Mouse (Mus musculus) cerebellum, adult (tissue): ENCODE results near the gene Osbpl3.
"Not testable (repeated sequence)": the region's sequence is repeated elsewhere in the genome, so short reads cannot be mapped to it uniquely, and the experiment has no call there.

ENCODE experiments used
- ATAC-seq: cut with Nextera tagmentation; 2 replicates; pipeline ENCODE4 v1.9.2; 2017; ENCODE audit warnings: mild to moderate bottlenecking, moderate library complexity, mixed read lengths; ENCODE audit not compliant: insufficient number of reproducible peaks, low FRiP score, low TSS enrichment

Osbpl3 gene

GRCm38 (mm10) chr6:50455102-50455828, 736 bp downstream of the Osbpl3 start:
- peak; percentile 53 for ATAC-seq

DNA sequence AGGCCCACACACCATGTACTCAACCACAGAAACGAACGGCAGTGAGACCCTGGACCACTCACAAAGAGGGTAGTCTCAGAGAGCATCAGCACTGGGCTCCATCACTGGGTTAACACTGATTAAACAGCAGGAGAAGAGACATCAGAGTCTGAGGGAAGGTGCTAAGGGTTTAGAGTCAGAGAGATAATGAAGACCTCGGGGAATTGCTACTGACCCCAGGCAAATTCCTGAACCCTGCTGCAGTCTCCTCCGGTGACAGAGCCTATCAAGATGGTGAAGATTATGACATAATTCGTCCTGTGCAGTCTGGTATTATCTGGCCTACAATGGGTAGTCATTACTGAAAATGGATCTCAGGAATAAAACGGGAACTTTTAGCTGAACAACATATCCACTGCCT, 2.4 kb downstream of the Osbpl3 start:
- no peak for ATAC-seq

GRCm38 (mm10) chr6:50452220-50452619, 3.8 kb downstream of the Osbpl3 start:
- no peak for ATAC-seq

DNA sequence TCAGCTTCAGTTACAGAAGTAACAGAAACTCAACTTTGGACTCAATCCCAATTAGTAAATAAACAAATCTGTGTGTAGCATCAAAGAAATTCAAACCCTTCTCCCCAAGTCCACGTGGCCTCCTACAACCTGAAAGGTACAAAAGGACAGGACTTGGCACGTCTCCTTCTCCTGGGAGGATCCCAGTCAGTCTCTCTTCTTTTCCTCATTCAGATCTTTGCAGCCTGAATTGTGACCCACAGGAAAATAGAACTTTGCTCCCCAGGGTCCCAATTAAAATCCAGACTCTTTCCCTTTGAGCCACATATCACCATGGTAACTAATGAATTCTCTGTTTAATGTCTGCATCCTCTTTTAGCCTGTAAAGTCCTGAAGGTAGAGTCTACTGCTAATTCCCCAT, 10.4 kb downstream of the Osbpl3 start:
- ATAC-seq = no peak

- no peak for ATAC-seq
Observed at GRCm38 (mm10) chr6:50440966-50441862, 14.8 kb downstream of the Osbpl3 start.

DNA sequence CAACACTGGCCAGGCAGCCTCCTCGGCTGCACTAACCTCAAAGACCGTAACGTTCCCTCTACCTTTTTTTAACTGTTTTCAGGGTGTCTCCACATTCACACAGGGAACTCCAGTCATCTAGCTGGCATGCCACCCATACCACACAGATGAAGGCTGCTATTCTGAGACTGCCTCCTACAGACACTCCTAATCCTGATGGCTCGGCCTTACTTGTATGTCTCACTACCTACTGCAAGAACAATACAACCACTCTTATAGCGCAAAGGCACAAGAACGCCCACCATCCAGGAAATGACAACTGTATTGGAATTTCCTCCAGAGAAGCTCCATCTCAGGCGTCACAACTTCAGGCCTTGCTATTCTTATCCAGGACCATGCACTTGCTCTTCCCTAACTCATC, 15.8 kb downstream of the Osbpl3 start:
- no peak for ATAC-seq

- not testable (repeated sequence) for ATAC-seq
Observed at GRCm38 (mm10) chr6:50438900-50439299, 17.1 kb downstream of the Osbpl3 start.

DNA sequence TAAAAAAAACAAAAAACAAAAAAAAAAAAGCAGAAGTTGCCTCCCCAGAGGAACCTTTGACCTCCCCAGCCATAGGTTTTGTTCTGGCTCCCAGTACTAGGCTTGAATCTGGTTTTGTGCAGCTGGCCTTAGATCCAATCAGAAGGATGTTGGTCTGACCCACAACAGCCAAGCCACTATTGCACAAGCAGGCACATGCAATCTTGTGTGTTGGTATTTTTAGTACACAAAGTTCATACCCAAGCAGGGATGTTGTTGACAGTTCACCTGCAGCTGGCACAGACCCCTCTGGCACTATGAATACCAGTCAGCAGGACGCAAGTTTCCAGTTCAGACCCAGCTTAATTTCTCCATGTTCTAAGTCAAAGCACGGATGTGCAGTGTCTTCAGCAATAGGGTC, 18.2 kb downstream of the Osbpl3 start:
- ATAC-seq = no peak

GRCm38 (mm10) chr6:50436661-50437060, 19.3 kb downstream of the Osbpl3 start:
- ATAC-seq = no peak

- no peak for ATAC-seq
Observed at GRCm38 (mm10) chr6:50432491-50432890, 23.5 kb downstream of the Osbpl3 start.

DNA sequence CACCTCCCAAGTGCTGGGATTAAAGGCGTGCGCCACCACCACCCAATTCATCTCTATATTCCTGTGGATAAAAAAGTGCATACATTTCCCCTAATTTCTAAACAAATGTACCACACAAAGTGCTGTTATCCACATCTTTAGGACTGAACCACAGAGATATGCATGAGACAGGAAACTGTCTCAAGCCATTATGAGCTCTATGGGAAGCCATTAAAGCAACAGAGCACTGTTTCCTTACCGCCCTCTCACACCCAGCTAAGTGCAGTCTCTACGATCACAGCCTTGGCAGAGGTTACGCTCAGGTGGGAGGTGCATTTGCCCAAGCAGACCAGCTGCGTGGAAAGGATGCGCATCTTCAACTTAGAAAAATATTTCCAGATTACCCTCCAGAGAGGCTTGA, 26.7 kb downstream of the Osbpl3 start:
- ATAC-seq = no peak

DNA sequence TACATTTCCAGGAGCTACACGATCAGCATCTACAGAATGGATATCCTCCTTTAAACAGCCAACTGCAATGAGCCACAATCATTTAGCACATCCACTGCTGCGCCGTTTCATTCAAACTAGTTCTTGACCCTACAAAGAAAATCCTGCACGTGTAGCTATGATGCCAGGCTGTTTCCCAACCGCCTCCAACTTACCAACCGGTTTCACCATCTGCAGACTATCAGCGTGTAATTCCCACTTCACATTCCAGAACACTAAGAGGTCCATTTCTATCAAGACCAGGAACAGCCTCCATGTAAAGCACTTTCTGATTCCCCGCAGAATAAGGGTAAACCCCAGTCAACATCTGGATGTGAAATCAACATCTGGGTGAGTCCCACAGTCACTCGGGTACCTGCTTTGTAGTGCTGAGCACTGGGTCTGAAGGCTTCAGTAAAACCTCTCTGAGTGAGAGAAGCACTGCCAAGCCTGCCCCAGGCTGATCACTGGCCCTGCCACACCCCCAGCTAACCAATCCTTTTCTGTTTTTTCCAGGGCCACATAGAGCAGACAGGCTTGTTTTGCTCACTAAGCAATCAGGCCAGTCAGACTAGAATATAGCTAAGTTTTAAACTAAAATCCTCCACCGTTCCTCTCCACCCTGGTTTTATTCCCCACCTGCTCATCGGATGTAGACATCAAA, 28.8 kb downstream of the Osbpl3 start:
- no peak for ATAC-seq

DNA sequence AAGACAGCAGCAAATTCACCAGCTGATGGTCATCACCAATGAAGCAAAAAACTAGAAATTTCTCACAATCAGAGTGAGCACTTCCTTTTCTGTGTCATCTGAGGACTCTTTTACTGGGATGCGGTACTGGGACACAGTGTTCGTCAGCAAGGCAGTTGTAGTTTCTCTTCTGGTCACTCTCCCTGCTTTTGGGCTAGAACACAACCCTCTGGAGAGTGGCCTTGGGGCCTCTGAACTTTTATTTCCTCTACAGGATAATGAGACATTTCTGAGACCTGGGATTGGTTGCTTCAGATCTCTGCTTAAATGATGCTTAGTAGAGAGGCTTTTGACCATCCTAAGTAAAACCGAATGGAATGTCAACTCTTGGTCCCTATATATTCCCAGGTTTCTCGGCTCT, 29.4 kb downstream of the Osbpl3 start:
- no peak for ATAC-seq

DNA sequence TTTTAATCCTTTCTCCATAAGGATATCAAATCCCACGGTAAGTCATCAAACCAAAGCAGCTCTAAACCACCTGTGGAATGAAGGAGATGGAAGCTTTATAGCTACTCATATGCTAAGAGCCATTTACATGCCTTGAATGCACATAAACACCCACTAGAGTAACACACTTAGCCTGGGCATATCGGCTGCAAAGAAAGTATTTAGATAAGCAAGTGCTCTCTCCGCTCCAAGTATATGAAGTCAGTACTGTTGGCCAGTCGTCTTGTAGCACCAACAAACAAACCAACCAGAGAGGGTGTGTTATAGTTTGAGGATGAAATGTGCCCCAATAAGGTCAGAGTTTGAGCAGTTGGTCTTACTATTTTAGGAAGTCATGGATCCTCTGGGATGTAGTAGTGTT, 31.7 kb downstream of the Osbpl3 start:
- ATAC-seq = no peak

- no peak for ATAC-seq
Observed at GRCm38 (mm10) chr6:50420413-50420812, 35.6 kb downstream of the Osbpl3 start.

GRCm38 (mm10) chr6:50419518-50420290, 36.3 kb downstream of the Osbpl3 start:
- no peak for ATAC-seq

- no peak for ATAC-seq
Observed at GRCm38 (mm10) chr6:50418951-50419350, 37.0 kb downstream of the Osbpl3 start.

DNA sequence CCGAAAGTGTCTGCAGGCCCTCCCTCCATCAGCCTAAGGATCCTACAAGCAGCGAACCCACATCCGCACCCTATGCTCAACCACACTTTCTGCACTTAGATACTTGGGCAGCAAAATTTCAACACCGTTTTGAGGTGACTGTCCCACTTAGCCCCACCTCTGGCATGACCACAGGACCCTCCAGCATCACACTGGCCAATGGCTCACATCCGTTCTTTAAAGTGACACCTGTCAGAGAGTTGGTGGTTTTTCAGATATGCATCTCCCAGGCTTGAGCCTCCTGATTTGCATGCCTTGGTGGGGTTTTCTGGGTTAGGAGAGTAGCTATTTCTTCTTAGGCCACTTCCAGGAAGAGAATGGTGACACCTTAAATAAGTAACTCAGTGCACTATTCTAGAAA, 39.1 kb downstream of the Osbpl3 start:
- no peak for ATAC-seq

GRCm38 (mm10) chr6:50415431-50415830, 40.6 kb downstream of the Osbpl3 start:
- no peak for ATAC-seq

DNA sequence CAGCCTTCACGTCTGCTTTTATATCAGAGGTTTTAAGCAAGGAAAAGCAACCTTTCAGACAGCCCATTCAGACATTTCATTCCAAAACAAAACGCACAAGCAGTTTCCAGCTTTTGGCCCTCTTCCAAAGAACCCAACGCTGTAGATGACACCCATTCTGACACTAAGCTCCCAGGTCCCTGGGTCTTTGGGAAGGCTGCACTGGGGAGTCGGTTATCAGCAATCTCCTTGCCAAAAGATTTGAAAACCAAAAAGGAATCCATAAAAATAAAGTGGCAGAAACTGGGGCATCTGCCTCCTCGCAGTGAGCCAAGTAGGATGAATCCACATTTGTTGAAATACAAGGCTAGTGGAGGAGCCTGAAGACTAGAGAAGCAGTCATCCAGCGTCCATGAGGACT, 41.5 kb downstream of the Osbpl3 start:
- ATAC-seq = no peak
